Mouse (Mus musculus) brain, embryonic 14.5 days (tissue): ENCODE measurements around the gene Nsa2. TPM values are rescaled to one million over a fixed set of nuclear protein-coding genes. Genes with fewer than 3 reads are reported as not detected.
"Not testable (repeated sequence)": the region's sequence is repeated elsewhere in the genome, so short reads cannot be mapped to it uniquely, and the experiment has no call there.

Source experiments
- DNase-seq: peaks from one replicate; pipeline ENCODE4 v3.0.0-alpha.2; 2011; ENCODE audit warnings: low read depth
- CTCF ChIP-seq: fragments of 200-500 bp; IDR thresholded peaks from 2 replicates; pipeline ENCODE4 v1.5.1; 2012; ENCODE audit warnings: inconsistent platforms, mild to moderate bottlenecking, moderate library complexity, borderline replicate concordance; ENCODE audit not compliant: insufficient read depth, insufficient read length; ENCODE audit errors: extremely low read depth
- POLR2A ChIP-seq: fragments of 200-500 bp; IDR thresholded peaks from 2 replicates; pipeline ENCODE4 v1.6.1; 2012; ENCODE audit warnings: mild to moderate bottlenecking, inconsistent platforms, borderline replicate concordance; ENCODE audit not compliant: poor library complexity, insufficient read depth, insufficient read length, severe bottlenecking; ENCODE audit errors: extremely low read depth
- polyA plus RNA-seq: library from polyadenylated mRNA; depleted of rRNA; stranded (reverse); fragments of >200 nt; gene quantifications from 2 replicates; pipeline ENCODE4 v1.2.3, GENCODE M21; 2012; rRNA removed

Nsa2 gene
- polyA plus RNA-seq, 1 experiment, result 76.7 TPM

GRCm38 (mm10) chr13:97121341-97121740 is 16.4 kb downstream of the Nsa2 start:
- TF ChIP-seq POLR2A (no peak), CTCF (no peak)
- no peak for DNase-seq

- no peak for TF ChIP-seq CTCF
- TF ChIP-seq POLR2A, result no peak
Measured at GRCm38 (mm10) chr13:97109046-97109445, 28.7 kb downstream of the Nsa2 start.

GRCm38 (mm10) chr13:97107721-97108120 is 30.0 kb downstream of the Nsa2 start:
- not testable (repeated sequence) for DNase-seq

More at GRCm38 (mm10) chr13:97109046-97109445, 28.7 kb downstream of the Nsa2 start:
- DNase-seq, result no peak

- DNase-seq, result no peak
- TF ChIP-seq CTCF (no peak), POLR2A (no peak)
Measured at GRCm38 (mm10) chr13:97104996-97105395, 32.7 kb downstream of the Nsa2 start.

- peak; percentile 83 for DNase-seq
- no peak for TF ChIP-seq POLR2A
- peak; percentile 70; the same call in 1 of the 2 replicates for TF ChIP-seq CTCF
Measured at GRCm38 (mm10) chr13:97099187-97099852, 38.4 kb downstream of the Nsa2 start, which contains the start of gene Gm6169. Gene Gm6169, minus strand, starts transcription at chr13:97099237.

- no peak for TF ChIP-seq CTCF
- no peak for TF ChIP-seq POLR2A
- DNase-seq, result no peak
Measured at GRCm38 (mm10) chr13:97095726-97096125, 42.0 kb downstream of the Nsa2 start.

- DNase-seq, result peak; percentile 11
- TF ChIP-seq CTCF (no peak), POLR2A (no peak)
Measured at GRCm38 (mm10) chr13:97088183-97088582, 49.6 kb downstream of the Nsa2 start.

- no peak for DNase-seq
- TF ChIP-seq POLR2A (no peak), CTCF (no peak)
Measured at GRCm38 (mm10) chr13:97087421-97087820, 50.3 kb downstream of the Nsa2 start.

GRCm38 (mm10) chr13:97086316-97086715 is 51.4 kb downstream of the Nsa2 start:
- no peak for TF ChIP-seq POLR2A
- no peak for TF ChIP-seq CTCF
- DNase-seq, result no peak

GRCm38 (mm10) chr13:97082432-97082831 is 55.3 kb downstream of the Nsa2 start:
- no peak for DNase-seq
- TF ChIP-seq POLR2A (no peak), CTCF (no peak)

GRCm38 (mm10) chr13:97080615-97081014 is 57.1 kb downstream of the Nsa2 start:
- no peak for DNase-seq
- no peak for TF ChIP-seq POLR2A
- TF ChIP-seq CTCF, result no peak

- peak; percentile 46 for DNase-seq
- TF ChIP-seq CTCF, result no peak
- TF ChIP-seq POLR2A, result no peak
Measured at GRCm38 (mm10) chr13:97080201-97080600, 57.5 kb downstream of the Nsa2 start.

Other genes starting within 250 kb of the Nsa2 start
- gene Gcnt4, start 213.2 kb downstream of the Nsa2 start, polyA plus RNA-seq, result 0.11 and 0.15 TPM in 2 replicates
- gene 1700029F12Rik, start 103.6 kb downstream of the Nsa2 start, polyA plus RNA-seq, result not detected in 2 replicates
- 10.6 and 17.0 TPM in 2 replicates for gene Fam169a, start 70.7 kb downstream of the Nsa2 start, polyA plus RNA-seq
- gene Gm6169, start 38.7 kb downstream of the Nsa2 start, polyA plus RNA-seq, result 0.21 and 0.94 TPM in 2 replicates
- gene Gfm2, start within 50 bp of the Nsa2 start, polyA plus RNA-seq, result 34.5 and 35.4 TPM in 2 replicates
- gene Hexb, start 60.4 kb upstream of the Nsa2 start, polyA plus RNA-seq, result 25.8 and 28.2 TPM in 2 replicates
- 249 and 303 TPM in 2 replicates for gene Enc1, start 103.2 kb upstream of the Nsa2 start, polyA plus RNA-seq